Mouse (Mus musculus) embryonic fibroblast, embryonic 13.5 days (primary cell): ENCODE results near the gene Cpt1c. TPM values are rescaled to one million over a fixed set of nuclear protein-coding genes. Genes with fewer than 3 reads are reported as not detected.

ENCODE experiments used
- H3K27ac ChIP-seq: 2 replicates; pipeline ENCODE4 v1.5.1; 2012; ENCODE audit warnings: low read length, control low read depth, inconsistent platforms; ENCODE audit not compliant: insufficient read depth
- H3K4me1 ChIP-seq: 2 replicates; pipeline ENCODE4 v1.6.1; 2011; ENCODE audit warnings: low read length; ENCODE audit not compliant: control insufficient read depth, insufficient read depth
- H3K4me3 ChIP-seq: 2 replicates; pipeline ENCODE4 v1.5.1; 2011; ENCODE audit warnings: mild to moderate bottlenecking, control low read depth, low read length; ENCODE audit not compliant: insufficient read depth
- CTCF ChIP-seq: IDR thresholded peaks from 2 replicates; pipeline ENCODE4 v1.5.1; 2011; ENCODE audit warnings: mild to moderate bottlenecking, control low read depth, low read length, moderate library complexity, borderline replicate concordance; ENCODE audit not compliant: insufficient read depth
- POLR2A ChIP-seq: IDR thresholded peaks from 2 replicates; pipeline ENCODE4 v1.6.1; 2011; ENCODE audit warnings: low read depth, mild to moderate bottlenecking, control low read depth, low read length, moderate library complexity
- polyA plus RNA-seq: library from polyadenylated mRNA; stranded (reverse); fragments of >200 nt; gene quantifications from 2 replicates; pipeline ENCODE4 v1.2.4, GENCODE M21; 2011; ENCODE audit warnings: low read depth; ENCODE audit not compliant: missing spikeins, insufficient read length

Cpt1c gene
- polyA plus RNA-seq, 1 experiment, result 82.5 TPM

- H3K4me3 ChIP-seq, result no peak overlapping the region
- H3K4me1 ChIP-seq, result no peaks in the 10 kb centered on the region
- TF ChIP-seq POLR2A, result no peak
- TF ChIP-seq CTCF, result no peak
- H3K27ac ChIP-seq, result no peak overlapping the region
Observed at GRCm38 (mm10) chr7:45013366-45014095, 38.9 kb upstream of the Cpt1c start.

GRCm38 (mm10) chr7:45012824-45013223 is 38.2 kb upstream of the Cpt1c start:
- Histone ChIP-seq H3K4me1 (no peaks in the 10 kb centered on the region), H3K4me3 (no peak overlapping the region), H3K27ac (no peak overlapping the region)
- no peak for TF ChIP-seq POLR2A
- no peak for TF ChIP-seq CTCF

- H3K4me1 ChIP-seq, result no peaks in the 10 kb centered on the region
- no peak overlapping the region for H3K4me3 ChIP-seq
- H3K27ac ChIP-seq, result no peak overlapping the region
- TF ChIP-seq POLR2A (no peak), CTCF (no peak)
Observed at GRCm38 (mm10) chr7:45012011-45012410, 37.4 kb upstream of the Cpt1c start.

GRCm38 (mm10) chr7:45008411-45008810 is 33.8 kb upstream of the Cpt1c start:
- Histone ChIP-seq H3K4me1 (no peaks in the 10 kb centered on the region), H3K4me3 (no peak overlapping the region), H3K27ac (no peak overlapping the region)
- no peak for TF ChIP-seq POLR2A
- TF ChIP-seq CTCF, result no peak

- no peaks in the 10 kb centered on the region for H3K4me1 ChIP-seq
- H3K27ac ChIP-seq, result no peak overlapping the region
- TF ChIP-seq POLR2A (no peak), CTCF (no peak)
- no peak overlapping the region for H3K4me3 ChIP-seq
Observed at GRCm38 (mm10) chr7:45007846-45008245, 33.2 kb upstream of the Cpt1c start.

GRCm38 (mm10) chr7:45007141-45007540 is 32.5 kb upstream of the Cpt1c start:
- TF ChIP-seq POLR2A (no peak), CTCF (no peak)
- no peaks in the 10 kb centered on the region; the same call in 1 of the 2 replicates for H3K4me1 ChIP-seq
- H3K4me3 ChIP-seq, result no peak overlapping the region
- no peak overlapping the region for H3K27ac ChIP-seq

- Histone ChIP-seq H3K4me3 (no peak overlapping the region), H3K4me1 (no peaks in the 10 kb centered on the region; the same call in 1 of the 2 replicates), H3K27ac (no peak overlapping the region)
- TF ChIP-seq POLR2A (no peak), CTCF (no peak)
Observed at GRCm38 (mm10) chr7:45006503-45006902, 31.9 kb upstream of the Cpt1c start.

GRCm38 (mm10) chr7:45005321-45005992 is 30.8 kb upstream of the Cpt1c start:
- no peak overlapping the region for H3K27ac ChIP-seq
- TF ChIP-seq CTCF (no peak), POLR2A (no peak)
- no peak overlapping the region for H3K4me3 ChIP-seq
- H3K4me1 ChIP-seq, result no peaks in the 10 kb centered on the region; the same call in 1 of the 2 replicates

GRCm38 (mm10) chr7:45004546-45004945 is 29.9 kb upstream of the Cpt1c start:
- TF ChIP-seq CTCF, result no peak
- no peak for TF ChIP-seq POLR2A
- Histone ChIP-seq H3K4me1 (peaks cover 3% of the 10 kb centered on the region; the same call in 1 of the 2 replicates), H3K27ac (no peak overlapping the region), H3K4me3 (no peak overlapping the region)

- H3K4me3 ChIP-seq, result no peak overlapping the region
- peaks cover 3% of the 10 kb centered on the region; the same call in 1 of the 2 replicates for H3K4me1 ChIP-seq
- no peak overlapping the region for H3K27ac ChIP-seq
- TF ChIP-seq POLR2A (peak; percentile 37), CTCF (no peak)
Observed at GRCm38 (mm10) chr7:45002440-45002839, 27.8 kb upstream of the Cpt1c start.
